9 mouse cellular contexts compared by ENCODE assay signal in genomic region chr9:96167168-96167585, GRCm38 (mm10). TPM values are rescaled to one million over a fixed set of nuclear protein-coding genes. Genes with fewer than 3 reads are reported as not detected.
DNase-seq lines count a peak whose midpoint lies in the region; ATAC-seq and TF ChIP-seq lines count a peak whose summit lies in the region.
"Had no signal": no experiment of that assay in that cellular context is flagged by ENCODE, and none has a peak within 500 bp of the region (broad histone marks: within the 10 kb centered on the region; RNA-seq: fewer than 3 reads in every experiment).

No protein-coding gene starts in this region.

- no peaks in the 10 kb centered on the region for H3K79me2 ChIP-seq in C2C12 (ENCODE audit: control insufficient read depth, insufficient read depth)

- H3K79me3 ChIP-seq in C2C12 (ENCODE audit: low read depth): no peaks in the 10 kb centered on the region

- WGBS in kidney, postnatal 0 days: 42% methylated on average over 5 of the region's 5 CpGs
- 34% methylated on average over 5 of the region's 5 CpGs for WGBS in liver, postnatal 0 days (ENCODE audit: insufficient replicate concordance)

- TF ChIP-seq EP300 in liver, postnatal 0 days (IDR thresholded peaks at IDR 0.05; ENCODE audit: low read depth): no peak

- no peak overlapping the region for H3K4me3 ChIP-seq in C2C12 (ENCODE audit: insufficient read depth, poor library complexity, severe bottlenecking)
- H3K4me3 ChIP-seq in kidney, postnatal 0 days (replicated peaks; ENCODE audit: low read depth, low read length): no peak overlapping the region
- H3K4me3 ChIP-seq in liver, postnatal 0 days (ENCODE audit: low read depth, low read length): no peak overlapping the region
- H3K4me3 ChIP-seq: heart, embryonic 13.5 days had no signal

- peak; percentile 22 for TF ChIP-seq CTCF in C2C12 (IDR thresholded peaks at IDR 0.05; ENCODE audit: control insufficient read depth, insufficient read depth, insufficient read length)
- TF ChIP-seq CTCF in kidney, postnatal 0 days (IDR thresholded peaks at IDR 0.05; ENCODE audit: low read depth): peak; percentile 94
- peak; percentile 97 for TF ChIP-seq CTCF in liver, postnatal 0 days (IDR thresholded peaks at IDR 0.05; ENCODE audit: low read depth)

- no peak overlapping the region for H3K27ac ChIP-seq in kidney, postnatal 0 days
- no peak overlapping the region for H3K27ac ChIP-seq in liver, postnatal 0 days (ENCODE audit: low read depth)
- H3K27ac ChIP-seq: heart, embryonic 13.5 days had no signal

- no peak overlapping the region for H3ac ChIP-seq in C2C12 (ENCODE audit: control insufficient read depth, insufficient read length, low read depth)

- peak; percentile 43 for ATAC-seq in kidney, postnatal 0 days (replicated peaks; ENCODE audit: low FRiP score, low read depth)
- no peak for ATAC-seq in liver, postnatal 0 days

- H3K9me3 ChIP-seq in kidney, postnatal 0 days (replicated peaks; ENCODE audit: low read length): no peaks in the 10 kb centered on the region
- no peaks in the 10 kb centered on the region for H3K9me3 ChIP-seq in liver, postnatal 0 days (ENCODE audit: low read length)
- H3K9me3 ChIP-seq: heart, embryonic 13.5 days had no signal

- no peak overlapping the region for H3K9ac ChIP-seq in kidney, postnatal 0 days (ENCODE audit: low read depth, low read length)
- no peak overlapping the region for H3K9ac ChIP-seq in liver, postnatal 0 days (replicated peaks)
- H3K9ac ChIP-seq: heart, embryonic 13.5 days had no signal

- peak; percentile 92 for DNase-seq in R1 (ENCODE audit: low read depth, low spot score)
- DNase-seq in cerebellum, postnatal 14 days: peak; percentile 65 to 83
- DNase-seq in gastrocnemius, postnatal 14 days: peak; percentile 61
- peak; percentile 81 for DNase-seq in kidney, postnatal 0 days (ENCODE audit: low spot score)
- peak; percentile 85 for DNase-seq in liver, postnatal 0 days
- peak; percentile 11 for DNase-seq in retina, adult 2 months (ENCODE audit: low read depth, low spot score)
- peak; percentile 80 for DNase-seq in thymus, postnatal 14 days

- no peaks in the 10 kb centered on the region for H3K36me3 ChIP-seq in C2C12 (ENCODE audit: control insufficient read depth, insufficient read depth)
- H3K36me3 ChIP-seq in kidney, postnatal 0 days (ENCODE audit: insufficient read depth, low read length): 0 out of 2 replicates have a peak, but pooled peaks cover 2% of the 10 kb centered on the region
- H3K36me3 ChIP-seq in liver, postnatal 0 days (replicated peaks; ENCODE audit: insufficient read depth, low read length): no peaks in the 10 kb centered on the region

- no peaks in the 10 kb centered on the region for H3K4me1 ChIP-seq in kidney, postnatal 0 days (replicated peaks; ENCODE audit: insufficient read depth, low read length)
- no peaks in the 10 kb centered on the region for H3K4me1 ChIP-seq in liver, postnatal 0 days (ENCODE audit: insufficient read depth)

- H3K4me2 ChIP-seq in kidney, postnatal 0 days (ENCODE audit: low read length): no peak overlapping the region
- no peak overlapping the region for H3K4me2 ChIP-seq in liver, postnatal 0 days (ENCODE audit: low read depth, low read length)
- H3K4me2 ChIP-seq: heart, embryonic 13.5 days had no signal

- H3K27me3 ChIP-seq in C2C12 (ENCODE audit: control insufficient read depth, insufficient read depth, insufficient read length): no peaks in the 10 kb centered on the region
- no peaks in the 10 kb centered on the region for H3K27me3 ChIP-seq in kidney, postnatal 0 days (ENCODE audit: insufficient read depth, low read length)
- no peaks in the 10 kb centered on the region for H3K27me3 ChIP-seq in liver, postnatal 0 days (ENCODE audit: insufficient read depth, low read length)
- H3K27me3 ChIP-seq: heart, embryonic 13.5 days had no signal

- intact Hi-C loops in gastrocnemius, postnatal 14 days (cut with DNase I; ENCODE audit: low total_unique reads): no loop called here

TF ChIP-seq in C2C12, 6 proteins besides CTCF, POLR2A, EP300 and RAD21:
- TF ChIP-seq USF1 (IDR thresholded peaks at IDR 0.05; ENCODE audit: low read depth) (no peak), FOSL1 (IDR thresholded peaks at IDR 0.05; ENCODE audit: insufficient read depth, low read length, poor library complexity, severe bottlenecking) (no peak), MAX (IDR thresholded peaks at IDR 0.05) (no peak), MYOG (IDR thresholded peaks at IDR 0.05; ENCODE audit: control insufficient read depth, extremely low read depth, insufficient read length) (no peak), CEBPB (IDR thresholded peaks at IDR 0.05; ENCODE audit: low read depth) (no peak), MYOD1 (IDR thresholded peaks at IDR 0.05; ENCODE audit: control insufficient read depth, insufficient read length, low read depth) (no peak)
TF ChIP-seq in C2C12: peak in this region for 0.

RNA-seq across cellular contexts. Expression of gene Tfdp2, which starts 28.9 kb away (rescaled TPM):
- 6.7 TPM for polyA plus RNA-seq in C2C12 (2012; fragmentation: generic; extraction: Trizol)
- 10 to 100 TPM; 32.6 to 46.7 TPM for total RNA-seq in gastrocnemius, postnatal 14 days (2021)
- 51.4 and 56.8 TPM in 2 replicates for polyA plus RNA-seq in kidney, postnatal 0 days (2015; fragmentation: Nextera tagmentation; extraction: Ambion mirVana)
- polyA plus RNA-seq in liver, postnatal 0 days (2015; fragmentation: Nextera tagmentation; extraction: Ambion mirVana): 61.7 and 69.0 TPM in 2 replicates

RNA-seq across cellular contexts. Expression of gene Gk5, which starts 48.0 kb away (rescaled TPM):
- 0.82 TPM for polyA plus RNA-seq in C2C12 (2012; fragmentation: generic; extraction: Trizol)
- 1 to 10 TPM; 2.7 to 3.3 TPM for total RNA-seq in gastrocnemius, postnatal 14 days (2021)
- 5.4 and 5.9 TPM in 2 replicates for polyA plus RNA-seq in kidney, postnatal 0 days (2015; fragmentation: Nextera tagmentation; extraction: Ambion mirVana)
- polyA plus RNA-seq in liver, postnatal 0 days (2015; fragmentation: Nextera tagmentation; extraction: Ambion mirVana): 0.32 and 0.39 TPM in 2 replicates

Comparison
In these comparisons a context has a peak if more than half of its experiments do, and no peak if none do; other contexts are left out.
1. CTCF ChIP-seq: peak in every context shown above with its lines; median percentile 97 in liver, postnatal 0 days; 94 in kidney, postnatal 0 days; 22 in C2C12.
2. DNase-seq: peak in every context shown above with its lines; median percentile 92 in R1; 85 in liver, postnatal 0 days; 81 in kidney, postnatal 0 days; 80 in thymus, postnatal 14 days; 74 in cerebellum, postnatal 14 days; 61 in gastrocnemius, postnatal 14 days; 11 in retina, adult 2 months.